Mouse (Mus musculus): ENCODE measurements at regions not wholly inside any gene's neighbourhood (a gene's known extent, or its start where the extent isn't known, plus 50 kb on each side); places are given as distances from the start of the nearest gene placed in this dataset.
A peak's percentile ranks its signal among the peaks of the same experiment; 100 is the strongest.

GRCm38 (mm10) chr4:94349273-94349672 is 207.1 kb upstream of the Gm10306 start:
- TF ChIP-seq ZC3H11A (IDR thresholded peaks at IDR 0.05; ENCODE audit: low read depth, low read length) (peak; percentile 2; the same call in 1 of the 2 replicates), POLR2A (IDR thresholded peaks at IDR 0.05; ENCODE audit: control insufficient read depth in 1 of 2, insufficient read depth in 1 of 2, low read depth in 1 of 2, low read length in 2 of 2, poor library complexity in 1 of 2) (no peak), UBTF (IDR thresholded peaks at IDR 0.05; ENCODE audit: borderline replicate concordance, insufficient read depth, low read depth, low read length) (no peak), CTCF (IDR thresholded peaks at IDR 0.05 in 2 of 3, conservative IDR thresholded peaks at IDR 0.05 in 1 of 3; ENCODE audit: control insufficient read depth in 1 of 3, insufficient read depth in 1 of 3, low read depth in 2 of 3, low read length in 3 of 3, poor library complexity in 1 of 3, severe bottlenecking in 1 of 3) (peak in 2 of 3 experiments; percentile 29 to 32; a peak in 3 of 6 replicates), MAX (IDR thresholded peaks at IDR 0.05; ENCODE audit: low read length) (no peak), ZNF384 (IDR thresholded peaks at IDR 0.05; ENCODE audit: low read depth, low read length) (no peak), MEF2A (IDR thresholded peaks at IDR 0.05; ENCODE audit: extremely low read depth, insufficient replicate concordance, low read depth, low read length, poor library complexity, severe bottlenecking) (no peak), POLR2AphosphoS2 (IDR thresholded peaks at IDR 0.05; ENCODE audit: low read length) (no peak), USF1 (IDR thresholded peaks at IDR 0.05; ENCODE audit: low read depth, low read length) (no peak)
